Mouse (Mus musculus) kidney, embryonic 14.5 days (tissue): ENCODE results near the gene Cops6. TPM values are rescaled to one million over a fixed set of nuclear protein-coding genes. Genes with fewer than 3 reads are reported as not detected.
A peak's percentile ranks its signal among the peaks of the same experiment; 100 is the strongest.

ENCODE experiments used
- ATAC-seq: fragments of 200-750 bp; cut with Nextera tagmentation; 2 replicates; pipeline ENCODE4 v1.8.0; 2017; ENCODE audit warnings: moderate number of reproducible peaks, mild to moderate bottlenecking, moderate TSS enrichment, moderate library complexity; ENCODE audit not compliant: low FRiP score, low TSS enrichment
- H3K27ac ChIP-seq: fragments of 300-500 bp; sonication (generic); 2 replicates; pipeline ENCODE4 v1.5.1; 2014; ENCODE audit warnings: low read depth, mild to moderate bottlenecking, low read length, moderate library complexity, mixed read lengths
- H3K27me3 ChIP-seq: fragments of 300-500 bp; sonication (generic); 2 replicates; pipeline ENCODE4 v1.6.1; 2014; ENCODE audit warnings: mild to moderate bottlenecking, low read length; ENCODE audit not compliant: control insufficient read depth, insufficient read depth
- H3K36me3 ChIP-seq: fragments of 300-500 bp; sonication (generic); 2 replicates; pipeline ENCODE4 v1.6.1; 2014; ENCODE audit warnings: low read length, mixed read lengths; ENCODE audit not compliant: control insufficient read depth, insufficient read depth
- H3K4me1 ChIP-seq: fragments of 300-500 bp; sonication (generic); 2 replicates; pipeline ENCODE4 v1.6.1; 2014; ENCODE audit warnings: low read length, mixed read lengths; ENCODE audit not compliant: control insufficient read depth, insufficient read depth
- H3K4me2 ChIP-seq: fragments of 300-500 bp; sonication (generic); replicated peaks from 2 replicates; pipeline ENCODE4 v1.6.1; 2014; ENCODE audit warnings: low read depth, mild to moderate bottlenecking, low read length
- H3K4me3 ChIP-seq: fragments of 300-500 bp; sonication (generic); 2 replicates; pipeline ENCODE4 v1.5.1; 2014; ENCODE audit warnings: mild to moderate bottlenecking, low read length
- H3K9ac ChIP-seq: fragments of 300-500 bp; sonication (generic); 2 replicates; pipeline ENCODE4 v1.6.1; 2014; ENCODE audit warnings: low read depth, mild to moderate bottlenecking, low read length, moderate library complexity
- H3K9me3 ChIP-seq: fragments of 300-500 bp; sonication (generic); 2 replicates; pipeline ENCODE4 v1.6.1; 2016; ENCODE audit warnings: low read length; ENCODE audit not compliant: control insufficient read depth
- WGBS: fragments of 180-500 bp; shearing (Covaris S2); extraction: QIAGEN DNeasy Blood & Tissue Kit; methylation state at CpG from one replicate; pipeline ENCODE4 v1.1.7; 2014; 5-methylcytosine and 5-hydroxymethylcytosine counted together
- polyA plus RNA-seq: library from polyadenylated mRNA; unstranded; fragments of >200 nt; fragmentation: Nextera tagmentation; extraction: Ambion mirVana; gene quantifications from 2 replicates; pipeline ENCODE4 v1.2.1, GENCODE M21; 2014

Gene Cops6
- polyA plus RNA-seq, 1 experiment from 2014 or later: 253 TPM

GRCm38 (mm10) chr5:138138585-138138984, 22.3 kb upstream of the Cops6 start:
- H3K27me3 ChIP-seq: no peaks in the 10 kb centered on the region
- H3K4me1 ChIP-seq: no peaks in the 10 kb centered on the region
- WGBS: 74% methylated on average over 4 of the region's 4 CpGs
- H3K4me3 ChIP-seq: no peak overlapping the region
- no peak for ATAC-seq
- H3K36me3 ChIP-seq: peaks cover 23% of the 10 kb centered on the region
- no peak overlapping the region for H3K4me2 ChIP-seq
- no peak overlapping the region for H3K9ac ChIP-seq
- H3K9me3 ChIP-seq: no peaks in the 10 kb centered on the region
- H3K27ac ChIP-seq: no peak overlapping the region

GRCm38 (mm10) chr5:138154390-138154789, 6.5 kb upstream of the Cops6 start:
- Histone ChIP-seq H3K4me1 (no peaks in the 10 kb centered on the region), H3K9me3 (no peaks in the 10 kb centered on the region), H3K27ac (no peak overlapping the region), H3K4me3 (peak overlapping the region; percentile 63; the same call in 1 of the 2 replicates), H3K27me3 (no peaks in the 10 kb centered on the region), H3K4me2 (peak overlapping the region; percentile 70), H3K9ac (peak overlapping the region; percentile 81; the same call in 1 of the 2 replicates), H3K36me3 (peaks cover 25% of the 10 kb centered on the region)
- ATAC-seq: no peak
- WGBS: 80% methylated on average over 3 of the region's 3 CpGs

DNA sequence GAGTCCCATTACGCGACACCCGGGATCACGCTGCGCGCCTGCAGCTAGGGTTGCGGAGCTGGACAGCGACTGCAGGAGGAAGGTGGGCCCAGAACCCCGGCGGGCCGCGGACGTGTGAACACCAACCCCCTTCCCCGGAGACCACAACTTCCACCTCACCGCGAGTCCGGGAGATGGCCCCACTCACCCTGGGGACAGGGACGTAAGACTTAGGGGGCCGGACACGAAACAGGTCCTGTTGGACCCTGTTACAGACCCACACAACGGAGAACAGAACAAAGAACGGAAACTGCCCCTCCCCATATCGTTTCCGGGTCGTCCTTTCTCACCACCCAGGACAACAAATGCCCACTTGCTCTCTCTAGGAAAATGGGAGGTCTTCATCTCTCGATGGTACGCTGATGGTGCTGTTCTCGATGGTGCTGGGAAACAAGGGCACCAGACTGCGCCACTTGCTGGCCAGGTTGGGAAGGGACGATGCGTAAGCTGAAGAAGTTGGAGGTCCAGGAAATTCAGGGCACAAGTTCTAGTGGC, 5.4 kb upstream of the Cops6 start, which contains the start of gene Zfp113:
Gene Zfp113 (minus strand): TSS at position 302 of the 534 bp plus-strand sequence.
- WGBS: under 1% methylated on average over 31 of the region's 31 CpGs
- H3K27ac ChIP-seq: peak within 1 kb of the TSS; percentile 83
- peaks cover 21% of the 10 kb centered on the region for H3K36me3 ChIP-seq
- H3K27me3 ChIP-seq: no peaks in the 10 kb centered on the region
- ATAC-seq: peak; percentile 96
- peak within 1 kb of the TSS; percentile 81 for H3K9ac ChIP-seq
- peak within 1 kb of the TSS; percentile 70 for H3K4me2 ChIP-seq
- no peaks in the 10 kb centered on the region for H3K9me3 ChIP-seq
- H3K4me1 ChIP-seq: no peaks in the 10 kb centered on the region
- peak within 1 kb of the TSS; percentile 63 for H3K4me3 ChIP-seq

GRCm38 (mm10) chr5:138160224-138160762, 578 bp upstream of the Cops6 start:
- peak overlapping the region; percentile 71 for H3K4me2 ChIP-seq
- ATAC-seq: no peak
- peaks cover 28% of the 10 kb centered on the region for H3K36me3 ChIP-seq
- H3K27me3 ChIP-seq: no peaks in the 10 kb centered on the region
- H3K9me3 ChIP-seq: no peaks in the 10 kb centered on the region
- H3K27ac ChIP-seq: no peak overlapping the region
- peaks cover 11% of the 10 kb centered on the region; the same call in 1 of the 2 replicates for H3K4me1 ChIP-seq
- H3K4me3 ChIP-seq: peak overlapping the region; percentile 84; the same call in 1 of the 2 replicates
- peak overlapping the region; percentile 89; the same call in 1 of the 2 replicates for H3K9ac ChIP-seq
- WGBS: 63% methylated on average over 7 of the region's 7 CpGs

GRCm38 (mm10) chr5:138163046-138163445, 2.2 kb downstream of the Cops6 start:
- peaks cover 11% of the 10 kb centered on the region; the same call in 1 of the 2 replicates for H3K4me1 ChIP-seq
- no peak overlapping the region for H3K4me2 ChIP-seq
- 66% methylated on average over 6 of the region's 6 CpGs for WGBS
- no peaks in the 10 kb centered on the region for H3K9me3 ChIP-seq
- H3K27ac ChIP-seq: no peak overlapping the region
- H3K27me3 ChIP-seq: no peaks in the 10 kb centered on the region
- no peak overlapping the region for H3K4me3 ChIP-seq
- no peak overlapping the region for H3K9ac ChIP-seq
- ATAC-seq: no peak
- H3K36me3 ChIP-seq: peaks cover 55% of the 10 kb centered on the region

- H3K27ac ChIP-seq: no peak overlapping the region
- H3K4me2 ChIP-seq: no peak overlapping the region
- no peaks in the 10 kb centered on the region for H3K9me3 ChIP-seq
- H3K36me3 ChIP-seq: peaks cover 61% of the 10 kb centered on the region
- no peak overlapping the region for H3K9ac ChIP-seq
- ATAC-seq: no peak
- no peak overlapping the region for H3K4me3 ChIP-seq
- peaks cover 11% of the 10 kb centered on the region; the same call in 1 of the 2 replicates for H3K4me1 ChIP-seq
- WGBS: 72% methylated on average over 10 of the region's 10 CpGs
- no peaks in the 10 kb centered on the region for H3K27me3 ChIP-seq
These were observed 2.7 kb downstream of the Cops6 start for GRCm38 (mm10) chr5:138163610-138164009.

DNA sequence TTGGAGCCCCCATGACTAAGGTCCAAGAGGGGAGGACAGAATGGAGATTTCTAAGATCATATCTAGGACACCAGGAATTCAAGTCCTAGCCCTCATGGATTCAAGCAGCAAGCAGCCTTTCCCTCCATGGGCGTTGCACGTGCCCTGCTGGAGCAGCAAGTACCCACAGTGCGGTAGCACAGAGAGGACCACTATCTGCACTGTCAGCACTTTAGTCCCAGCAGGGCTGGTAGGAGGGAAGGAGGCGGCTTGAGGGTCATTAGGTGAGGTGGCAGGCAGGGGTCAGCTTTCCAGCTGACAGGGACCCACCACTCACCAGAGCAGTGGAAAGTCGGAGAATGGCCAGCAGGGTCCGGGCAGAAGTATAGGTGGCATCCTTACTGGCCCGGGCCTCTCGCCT, 4.7 kb downstream of the Cops6 start:
- Histone ChIP-seq H3K27me3 (no peaks in the 10 kb centered on the region), H3K4me2 (no peak overlapping the region), H3K4me3 (no peak overlapping the region), H3K27ac (no peak overlapping the region), H3K9ac (no peak overlapping the region), H3K9me3 (no peaks in the 10 kb centered on the region), H3K36me3 (peaks cover 74% of the 10 kb centered on the region), H3K4me1 (peaks cover 19% of the 10 kb centered on the region)
- ATAC-seq: no peak
- 68% methylated on average over 8 of the region's 8 CpGs for WGBS

DNA sequence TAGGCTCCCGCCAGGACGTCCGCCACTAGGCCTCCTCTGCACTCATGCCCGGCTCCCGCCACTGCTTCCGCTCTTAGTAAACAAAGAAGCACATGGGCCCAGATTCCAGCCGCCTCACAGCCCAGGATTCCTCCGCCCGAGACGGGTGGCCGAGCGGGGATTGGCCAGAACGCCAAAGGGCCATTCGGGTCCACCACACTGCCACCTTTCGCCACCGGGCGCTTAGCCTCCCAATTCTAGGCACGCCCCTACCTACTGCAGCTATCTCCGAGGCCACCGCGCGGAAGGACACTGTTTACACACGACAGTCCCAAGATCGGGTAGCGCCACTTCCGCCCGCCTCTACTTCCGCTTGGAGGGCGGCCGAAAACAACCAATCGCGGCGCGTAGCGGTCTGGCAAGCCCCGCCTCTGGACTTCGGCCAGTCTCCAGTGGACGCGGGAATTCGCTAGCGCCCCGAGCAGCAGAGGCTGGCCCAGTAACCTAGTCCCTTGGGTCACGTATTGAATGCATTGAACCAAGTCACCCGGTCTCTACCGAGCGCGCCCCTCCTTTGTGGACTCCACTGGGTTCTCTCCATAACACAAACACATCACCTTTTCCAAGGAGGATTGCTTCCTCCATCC, 10.2 kb downstream of the Cops6 start:
- Histone ChIP-seq H3K27ac (peak overlapping the region; percentile 98), H3K4me3 (peak overlapping the region; percentile 82), H3K9me3 (no peaks in the 10 kb centered on the region), H3K4me2 (peak overlapping the region; percentile 80), H3K36me3 (peaks cover 63% of the 10 kb centered on the region), H3K9ac (peak overlapping the region; percentile 89), H3K4me1 (peaks cover 8% of the 10 kb centered on the region), H3K27me3 (no peaks in the 10 kb centered on the region)
- under 1% methylated on average over 47 of the region's 47 CpGs for WGBS
- peak; percentile 90 for ATAC-seq
